Mouse (Mus musculus) testis, adult 2 months (tissue): ENCODE results near the gene Mpv17l2. TPM values are rescaled to one million over a fixed set of nuclear protein-coding genes. Genes with fewer than 3 reads are reported as not detected.
A peak's percentile ranks its signal among the peaks of the same experiment; 100 is the strongest.

ENCODE experiments used
- H3K27ac ChIP-seq: fragments of 200-500 bp; 2 replicates; pipeline ENCODE4 v1.5.1; 2012; ENCODE audit warnings: low read depth, low read length; ENCODE audit not compliant: control insufficient read depth, insufficient read depth
- H3K27me3 ChIP-seq: fragments of 200-500 bp; 2 replicates; pipeline ENCODE4 v1.6.1; 2012; ENCODE audit warnings: mild to moderate bottlenecking, low read length, moderate library complexity; ENCODE audit not compliant: control insufficient read depth, insufficient read depth
- H3K36me3 ChIP-seq: fragments of 200-500 bp; 2 replicates; pipeline ENCODE4 v1.6.1; 2012; ENCODE audit warnings: mild to moderate bottlenecking, low read length; ENCODE audit not compliant: control insufficient read depth, insufficient read depth
- H3K4me1 ChIP-seq: fragments of 200-500 bp; 2 replicates; pipeline ENCODE4 v1.6.1; 2012; ENCODE audit warnings: low read length; ENCODE audit not compliant: control insufficient read depth, insufficient read depth
- H3K4me3 ChIP-seq: fragments of 200-500 bp; 2 replicates; pipeline ENCODE4 v1.5.1; 2012; ENCODE audit warnings: low read depth, mild to moderate bottlenecking, low read length, moderate library complexity, mixed read lengths; ENCODE audit not compliant: control insufficient read depth
- CTCF ChIP-seq: fragments of 200-500 bp; IDR thresholded peaks from 2 replicates; pipeline ENCODE4 v1.5.1; 2012; ENCODE audit warnings: low read depth, mild to moderate bottlenecking, inconsistent platforms, low read length, moderate library complexity; ENCODE audit not compliant: control insufficient read depth, insufficient read depth, insufficient replicate concordance
- POLR2A ChIP-seq: fragments of 200-500 bp; IDR thresholded peaks from 2 replicates; pipeline ENCODE4 v1.6.1; 2012; ENCODE audit warnings: low read depth, mild to moderate bottlenecking, inconsistent platforms, low read length, moderate library complexity; ENCODE audit not compliant: control insufficient read depth
- polyA plus RNA-seq: library from polyadenylated mRNA; depleted of rRNA; stranded (reverse); fragments of >200 nt; gene quantifications from 2 replicates; pipeline ENCODE4 v1.2.3, GENCODE M21; 2012

The Mpv17l2 gene
- polyA plus RNA-seq, 1 experiment = 13.5 TPM

GRCm38 (mm10) chr8:70776496-70777444 lies 16.0 kb upstream of the Mpv17l2 start, which contains the start of gene Pik3r2:
Gene Pik3r2, minus strand, starts transcription at chr8:70776713.
- Histone ChIP-seq H3K4me1 (peaks cover 9% of the 10 kb centered on the region), H3K36me3 (no peaks in the 10 kb centered on the region), H3K27ac (peak within 1 kb of the TSS; percentile 93), H3K27me3 (no peaks in the 10 kb centered on the region), H3K4me3 (peak within 1 kb of the TSS; percentile 90)
- TF ChIP-seq POLR2A = peak; percentile 88
- no peak for TF ChIP-seq CTCF

- Histone ChIP-seq H3K27ac (peak overlapping the region; percentile 56), H3K27me3 (no peaks in the 10 kb centered on the region), H3K4me3 (peak overlapping the region; percentile 90), H3K36me3 (no peaks in the 10 kb centered on the region), H3K4me1 (peaks cover 9% of the 10 kb centered on the region)
- TF ChIP-seq CTCF (no peak), POLR2A (no peak)
Observed at GRCm38 (mm10) chr8:70775851-70776495, 15.2 kb upstream of the Mpv17l2 start.

DNA sequence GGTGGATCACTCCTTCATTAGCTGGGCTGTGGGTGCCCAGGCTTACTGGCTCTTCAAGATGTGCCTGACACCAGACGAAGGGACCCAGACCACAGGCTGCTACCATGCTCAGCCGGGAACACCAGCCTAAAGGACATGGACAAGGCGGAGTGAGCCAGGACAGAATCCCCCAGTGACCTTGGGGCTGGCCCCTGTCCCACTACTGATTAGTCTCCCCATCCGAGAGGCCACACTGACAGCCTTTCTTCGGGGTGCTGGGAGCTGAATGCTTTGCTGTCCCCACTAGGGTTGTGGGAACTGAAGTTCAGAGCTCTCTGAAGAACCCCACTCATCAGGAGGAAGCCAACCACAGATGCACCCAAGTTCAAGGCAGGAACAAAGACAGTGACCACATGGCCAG lies 14.5 kb upstream of the Mpv17l2 start:
- Histone ChIP-seq H3K27ac (no peak overlapping the region), H3K36me3 (no peaks in the 10 kb centered on the region), H3K4me1 (peaks cover 9% of the 10 kb centered on the region), H3K27me3 (no peaks in the 10 kb centered on the region), H3K4me3 (no peak overlapping the region)
- TF ChIP-seq CTCF = no peak
- TF ChIP-seq POLR2A = no peak

- H3K27ac ChIP-seq = no peak overlapping the region
- TF ChIP-seq POLR2A (no peak), CTCF (no peak)
- no peak overlapping the region for H3K4me3 ChIP-seq
- H3K4me1 ChIP-seq = peaks cover 9% of the 10 kb centered on the region
- H3K27me3 ChIP-seq = no peaks in the 10 kb centered on the region
- H3K36me3 ChIP-seq = no peaks in the 10 kb centered on the region
Observed at GRCm38 (mm10) chr8:70774740-70775139, 14.0 kb upstream of the Mpv17l2 start.

DNA sequence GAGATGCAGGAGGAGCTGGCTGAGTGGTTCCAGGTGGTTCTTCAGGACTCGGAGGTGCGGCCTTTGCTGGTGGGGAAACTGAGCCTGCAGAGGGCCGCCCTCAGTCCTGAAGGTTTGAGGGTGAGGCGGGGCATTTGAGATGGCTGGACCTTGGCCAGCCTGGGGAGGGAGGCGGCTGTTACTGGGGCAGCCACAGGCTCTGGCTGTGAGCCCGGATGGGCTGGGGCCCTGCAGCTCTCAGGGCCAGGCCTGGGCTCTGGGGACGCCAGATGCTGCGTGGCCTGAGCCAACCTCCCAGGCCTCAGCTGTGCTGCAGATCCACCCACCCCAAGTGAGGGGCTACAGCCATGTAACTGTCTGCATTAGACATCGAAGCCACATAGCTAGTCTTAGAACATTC lies 13.1 kb upstream of the Mpv17l2 start:
- H3K27ac ChIP-seq = no peak overlapping the region
- no peaks in the 10 kb centered on the region for H3K36me3 ChIP-seq
- TF ChIP-seq POLR2A = no peak
- TF ChIP-seq CTCF = no peak
- H3K27me3 ChIP-seq = no peaks in the 10 kb centered on the region
- H3K4me3 ChIP-seq = no peak overlapping the region
- H3K4me1 ChIP-seq = peaks cover 9% of the 10 kb centered on the region

DNA sequence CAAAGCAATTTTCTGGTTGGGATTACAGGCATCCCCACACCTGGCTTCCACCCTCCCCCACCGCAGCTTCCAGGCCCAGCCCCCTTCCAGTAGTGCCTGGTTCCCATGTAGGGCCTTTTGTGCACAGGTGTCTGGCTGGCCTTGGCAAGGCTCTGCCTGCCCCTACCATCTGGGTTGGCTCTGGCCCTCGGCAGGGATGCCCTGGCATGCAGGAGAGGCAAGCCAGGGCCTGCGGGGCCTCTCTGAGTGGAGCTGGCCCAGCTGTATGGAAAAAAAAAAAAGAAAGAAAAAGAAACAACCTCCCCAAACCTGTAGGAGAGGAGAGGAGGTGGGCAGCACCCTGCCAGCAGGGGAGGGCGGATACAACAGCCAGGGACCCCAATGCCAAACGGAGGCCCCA lies 12.7 kb upstream of the Mpv17l2 start:
- Histone ChIP-seq H3K4me3 (no peak overlapping the region), H3K4me1 (peaks cover 9% of the 10 kb centered on the region), H3K27ac (no peak overlapping the region), H3K36me3 (no peaks in the 10 kb centered on the region), H3K27me3 (no peaks in the 10 kb centered on the region)
- TF ChIP-seq POLR2A = no peak
- no peak for TF ChIP-seq CTCF

GRCm38 (mm10) chr8:70772890-70773289 lies 12.1 kb upstream of the Mpv17l2 start:
- Histone ChIP-seq H3K27ac (no peak overlapping the region), H3K4me3 (no peak overlapping the region), H3K36me3 (no peaks in the 10 kb centered on the region)

More at GRCm38 (mm10) chr8:70772890-70773289, 12.1 kb upstream of the Mpv17l2 start:
- peaks cover 7% of the 10 kb centered on the region; the same call in 1 of the 2 replicates for H3K4me1 ChIP-seq
- H3K27me3 ChIP-seq = no peaks in the 10 kb centered on the region
- no peak for TF ChIP-seq CTCF
- TF ChIP-seq POLR2A = no peak
